Mouse (Mus musculus) induced T-regulatory cell, adult 2 months (primary cell): ENCODE measurements around the gene Cd79b.
"Not testable (repeated sequence)": the region's sequence is repeated elsewhere in the genome, so short reads cannot be mapped to it uniquely, and the experiment has no call there.

ENCODE experiments used
- DNase-seq: peaks from one replicate; pipeline ENCODE4 v3.0.0-alpha.2; 2012; ENCODE audit warnings: low read depth

Cd79b gene

GRCm38 (mm10) chr11:106314333-106314812 lies at the start of gene Cd79b:
Cd79b (minus strand) TSS chr11:106314762.
- no peak for DNase-seq

DNA sequence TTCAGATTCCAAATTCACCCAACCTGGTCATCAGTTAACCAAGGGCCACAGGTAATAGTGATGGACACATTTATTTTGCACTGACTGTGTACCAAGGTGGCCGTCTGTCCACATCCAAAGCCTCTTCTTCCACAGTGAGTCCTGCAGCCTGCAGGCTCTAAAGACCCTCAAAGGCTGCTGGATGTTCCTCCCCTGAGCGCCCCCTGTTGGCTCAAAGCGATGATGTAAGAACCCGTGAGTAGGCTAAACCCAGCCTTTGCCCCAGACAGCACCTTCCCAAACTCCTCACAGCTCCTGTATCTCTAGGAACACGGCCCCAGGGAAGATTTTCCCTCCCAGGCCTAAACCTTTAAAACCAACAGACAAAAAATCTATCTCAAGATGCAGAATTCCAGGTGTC lies 44.8 kb upstream of the Cd79b start:
- DNase-seq, result peak; percentile 53

DNA sequence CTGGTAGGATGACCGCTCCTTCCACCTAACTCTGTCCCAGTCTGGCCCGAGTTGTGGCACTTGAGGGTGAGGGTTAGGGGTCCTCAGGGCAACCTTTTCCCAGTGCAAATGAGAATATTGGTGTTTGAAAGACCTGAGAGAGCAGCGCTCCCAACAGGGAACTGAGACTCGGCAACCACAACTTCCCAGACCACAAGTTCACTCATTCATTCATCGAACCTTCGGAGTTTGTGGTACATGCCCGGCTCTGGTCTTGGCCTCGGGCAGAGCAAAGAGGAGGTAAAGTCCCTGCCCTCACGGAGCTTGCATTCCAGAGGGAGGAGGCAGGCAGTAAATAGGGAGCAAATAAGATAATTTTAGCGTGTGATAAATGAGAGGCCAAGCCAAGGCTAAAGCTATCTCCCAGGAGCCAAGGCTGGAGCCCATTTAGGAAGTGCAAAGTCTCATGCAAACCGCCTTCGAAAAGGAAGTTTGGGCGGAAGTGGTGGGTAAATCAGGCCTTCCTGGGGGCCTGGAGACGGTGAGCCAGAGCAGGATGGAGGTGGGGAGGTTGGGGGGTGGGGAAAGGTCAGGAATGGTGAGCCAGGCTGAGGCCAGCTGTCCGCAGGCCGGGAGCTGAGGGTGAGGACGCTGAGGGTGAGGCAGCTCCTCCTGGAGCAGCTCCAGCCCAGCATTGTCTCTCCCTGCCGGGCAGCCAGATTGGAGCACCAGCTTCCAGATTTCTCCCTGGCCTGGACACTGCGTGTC lies 41.0 kb upstream of the Cd79b start:
- no peak for DNase-seq

GRCm38 (mm10) chr11:106354181-106354580 lies 39.6 kb upstream of the Cd79b start:
- no peak for DNase-seq

DNA sequence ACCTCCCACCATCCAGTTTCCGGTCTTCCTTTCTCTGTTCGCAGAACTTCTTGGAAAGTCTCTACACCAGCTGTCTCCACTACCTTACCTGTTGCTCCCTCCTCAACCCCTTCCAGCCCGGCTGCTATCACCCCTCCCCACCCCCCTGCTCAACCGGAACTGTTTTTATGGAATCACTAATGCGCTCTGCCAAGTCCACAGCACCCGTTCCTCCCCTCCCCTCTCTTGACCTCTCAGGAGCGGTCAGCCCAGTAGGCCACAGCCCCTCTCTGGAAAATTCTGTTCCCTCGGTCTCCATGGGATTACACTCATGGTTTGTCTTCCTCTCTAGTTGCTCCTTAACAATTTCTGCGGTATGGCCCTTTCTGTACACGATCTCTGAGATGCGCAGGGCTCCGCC lies 38.6 kb upstream of the Cd79b start, which contains the start of gene Scn4a:
Scn4a (minus strand) TSS at position 101 of the 400 bp plus-strand sequence.
- no peak for DNase-seq

DNA sequence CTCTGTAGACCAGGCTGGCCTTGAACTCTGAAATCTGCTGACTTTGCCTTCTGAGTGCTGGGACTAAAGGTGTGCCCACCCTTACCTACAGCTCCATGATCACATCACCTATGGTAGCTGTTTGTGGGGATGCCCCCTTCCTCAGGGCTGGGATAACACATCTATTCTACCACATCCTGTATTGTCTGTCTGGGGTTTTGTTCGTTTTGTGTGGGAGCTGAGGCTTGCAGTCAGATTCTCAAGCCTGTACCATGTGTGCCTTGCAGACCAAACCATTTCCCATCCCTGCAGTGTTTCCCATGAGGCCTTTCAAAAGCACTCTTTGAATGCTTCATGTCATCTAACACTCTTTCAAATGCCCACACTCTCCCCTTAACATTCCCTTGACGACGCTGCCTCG lies 37.4 kb upstream of the Cd79b start:
- peak; percentile 54 for DNase-seq

DNA sequence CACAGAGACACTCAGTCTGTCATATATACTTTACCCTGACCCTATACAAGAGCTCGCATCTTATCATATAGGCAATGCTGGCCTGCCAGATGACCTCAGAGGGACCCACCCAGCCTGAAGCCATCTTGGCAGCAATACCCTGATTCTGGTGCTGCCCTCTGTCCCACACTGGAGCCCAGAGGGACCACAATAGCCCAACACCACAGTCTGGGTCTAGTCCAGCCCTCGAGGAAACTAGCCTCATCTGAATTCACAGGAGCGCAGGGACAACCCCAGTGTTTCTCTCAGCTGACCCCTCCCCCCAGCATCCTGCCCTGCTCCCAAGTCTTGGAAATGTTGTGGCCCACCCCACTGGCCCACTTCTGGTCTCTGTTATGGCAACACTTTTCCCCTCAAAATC lies 36.7 kb upstream of the Cd79b start:
- no peak for DNase-seq

DNA sequence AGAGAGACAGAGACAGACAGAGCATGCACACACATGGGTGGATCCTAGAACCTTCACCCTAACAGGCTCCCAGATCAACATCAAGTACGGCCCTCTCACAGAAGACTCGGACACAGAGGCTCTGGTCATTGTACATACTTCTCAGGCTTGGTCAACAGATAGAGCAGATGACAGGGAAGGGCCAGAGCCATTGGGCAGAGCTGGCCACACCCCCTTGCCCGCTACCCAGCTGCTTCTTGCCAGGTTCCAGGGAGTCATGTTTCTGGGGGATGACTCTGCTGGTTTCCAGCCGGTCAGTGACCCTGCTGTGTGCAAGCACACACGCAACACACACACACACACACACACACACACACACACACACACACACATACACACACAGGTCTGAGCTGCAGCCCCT lies 36.3 kb upstream of the Cd79b start:
- DNase-seq, result no peak

DNA sequence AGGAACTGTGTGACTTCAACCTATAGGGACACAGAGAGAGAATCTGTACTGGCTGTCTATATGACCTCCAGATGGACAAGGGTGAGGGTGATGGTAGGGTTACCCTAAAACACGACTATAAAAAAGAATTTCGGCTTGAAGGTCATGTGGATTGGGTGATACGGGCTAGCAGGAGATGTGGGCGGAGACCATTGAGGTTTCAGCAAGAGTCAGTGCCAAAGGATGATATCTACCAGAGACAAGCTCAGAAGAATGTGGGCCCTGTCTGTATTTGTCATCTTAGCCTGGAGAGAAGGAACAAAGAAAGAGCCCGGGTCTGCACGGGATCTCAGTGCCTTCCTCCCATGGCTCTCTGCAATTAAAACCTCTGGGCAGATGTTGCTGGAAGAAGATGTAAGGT lies 35.2 kb upstream of the Cd79b start:
- no peak for DNase-seq

DNA sequence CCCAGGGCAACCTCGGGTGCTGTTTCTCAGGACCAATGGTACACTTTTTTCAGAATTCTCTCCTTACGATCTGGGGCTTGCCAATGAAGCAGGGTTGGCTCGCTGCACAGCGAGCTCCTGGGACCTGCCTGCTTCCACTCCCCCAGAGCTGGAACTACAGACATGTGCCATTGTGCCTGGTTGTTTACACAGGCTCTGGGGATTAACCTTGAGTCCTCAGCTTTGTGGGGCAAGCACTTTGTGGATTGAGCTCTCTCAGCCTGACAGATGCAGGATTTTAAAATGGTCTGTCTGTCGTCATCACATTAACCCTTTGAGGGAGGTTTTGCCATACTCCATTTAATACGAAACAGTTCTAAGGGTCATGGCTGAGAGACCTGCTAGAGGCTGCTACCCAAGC lies 30.3 kb upstream of the Cd79b start:
- no peak for DNase-seq

GRCm38 (mm10) chr11:106340990-106341520 lies 26.5 kb upstream of the Cd79b start:
- no peak for DNase-seq

DNA sequence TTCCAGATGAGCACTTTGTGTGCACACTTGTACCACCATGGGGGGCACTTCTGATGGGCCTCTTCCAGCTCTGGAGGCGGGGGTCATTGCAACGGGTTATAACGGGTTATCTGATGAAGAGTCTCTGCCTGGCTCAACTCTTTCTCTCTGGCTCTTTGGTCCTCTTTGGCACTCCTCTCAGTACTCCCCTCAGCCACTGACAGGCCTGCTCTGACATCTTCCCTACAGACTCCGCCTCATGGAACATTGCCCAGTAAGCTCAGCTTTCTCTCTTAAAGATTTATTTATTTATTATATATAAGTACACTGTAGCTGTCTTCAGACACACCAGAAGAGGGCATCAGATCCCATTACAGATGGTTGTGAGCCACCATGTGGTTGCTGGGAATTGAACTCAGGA lies 24.8 kb upstream of the Cd79b start:
- not testable (repeated sequence) for DNase-seq

DNA sequence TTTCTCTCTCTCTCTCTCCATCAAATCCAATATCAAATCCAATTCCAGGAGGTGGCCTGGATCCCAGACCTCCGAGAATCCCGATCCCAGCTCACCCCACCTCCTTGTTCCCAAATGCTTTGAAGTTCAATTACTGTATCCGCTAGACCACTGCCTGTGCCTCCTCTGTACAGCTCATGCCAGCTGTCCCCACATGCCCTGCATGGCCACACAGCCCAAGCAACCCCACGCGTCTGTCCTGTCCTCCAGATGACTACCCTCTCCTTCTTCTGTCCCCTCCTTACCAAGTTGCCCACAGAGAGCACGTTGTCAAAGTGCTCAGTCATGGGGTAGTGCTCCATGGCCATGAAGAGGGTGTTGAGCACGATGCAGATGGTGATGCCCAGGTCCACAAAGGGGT lies 24.3 kb upstream of the Cd79b start:
- no peak for DNase-seq

DNA sequence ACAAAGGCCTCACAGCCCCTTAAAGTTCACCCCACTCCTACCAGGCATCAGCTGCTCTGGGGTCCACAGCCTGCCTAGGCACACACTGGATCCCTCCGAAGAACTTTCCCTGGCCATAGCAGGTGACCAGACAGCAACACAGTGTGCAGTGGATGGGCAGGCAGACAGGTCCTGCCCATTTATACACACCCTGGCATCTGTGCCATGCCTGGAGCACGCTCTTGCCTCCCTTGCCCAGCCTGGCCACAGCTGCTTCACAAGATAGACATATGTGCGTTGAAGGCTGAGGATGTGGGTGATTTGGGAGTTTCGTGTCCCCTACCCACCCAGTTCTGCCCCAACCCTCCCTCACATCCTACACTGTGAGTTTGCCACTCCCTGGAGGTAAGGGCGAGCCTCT lies 23.5 kb upstream of the Cd79b start:
- no peak for DNase-seq

DNA sequence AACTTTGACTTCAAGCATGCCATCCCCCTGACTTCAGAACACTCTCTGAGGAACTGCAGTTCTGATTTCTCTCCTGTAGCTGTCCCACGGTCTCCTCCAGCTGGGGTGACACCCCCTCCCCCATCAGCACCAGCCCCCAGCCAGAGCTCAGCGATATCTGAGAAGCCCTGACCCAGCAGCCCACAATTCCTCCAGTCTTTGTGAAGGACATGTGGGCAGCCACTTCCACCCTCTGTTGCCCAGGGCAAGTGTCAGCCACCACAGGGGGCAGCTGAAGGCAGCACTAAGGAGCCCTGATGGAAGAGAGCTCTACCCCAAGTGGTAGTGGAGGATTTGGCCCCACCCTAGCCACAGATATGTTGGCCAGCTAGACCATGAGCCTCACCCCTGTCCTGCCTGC lies 19.5 kb upstream of the Cd79b start:
- no peak for DNase-seq

- DNase-seq, result no peak
These were observed 17.9 kb upstream of the Cd79b start for GRCm38 (mm10) chr11:106332458-106332857.

DNA sequence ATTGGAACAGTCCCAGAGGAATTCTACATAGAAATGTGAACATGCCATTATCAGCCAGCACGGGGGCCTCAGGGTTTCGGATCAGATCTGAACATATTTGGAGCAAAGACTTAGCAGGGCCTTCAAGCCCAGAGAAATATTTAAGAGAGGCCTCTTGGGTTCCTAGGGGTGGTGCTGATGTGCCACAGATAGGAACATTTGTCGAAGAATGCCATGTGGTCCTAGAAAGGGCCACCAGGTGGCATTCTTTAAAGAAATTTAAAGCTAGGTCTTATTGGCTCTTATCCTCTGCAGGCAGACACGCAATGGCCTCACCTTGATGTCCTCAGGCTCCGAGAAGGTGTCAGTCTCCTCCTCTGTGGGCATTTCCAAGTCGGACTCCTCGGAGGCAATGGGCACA lies 15.1 kb upstream of the Cd79b start:
- peak; percentile 84 for DNase-seq

GRCm38 (mm10) chr11:106329128-106329527 lies 14.6 kb upstream of the Cd79b start:
- no peak for DNase-seq

- no peak for DNase-seq
These were observed 14.0 kb upstream of the Cd79b start for GRCm38 (mm10) chr11:106328521-106328920.

DNA sequence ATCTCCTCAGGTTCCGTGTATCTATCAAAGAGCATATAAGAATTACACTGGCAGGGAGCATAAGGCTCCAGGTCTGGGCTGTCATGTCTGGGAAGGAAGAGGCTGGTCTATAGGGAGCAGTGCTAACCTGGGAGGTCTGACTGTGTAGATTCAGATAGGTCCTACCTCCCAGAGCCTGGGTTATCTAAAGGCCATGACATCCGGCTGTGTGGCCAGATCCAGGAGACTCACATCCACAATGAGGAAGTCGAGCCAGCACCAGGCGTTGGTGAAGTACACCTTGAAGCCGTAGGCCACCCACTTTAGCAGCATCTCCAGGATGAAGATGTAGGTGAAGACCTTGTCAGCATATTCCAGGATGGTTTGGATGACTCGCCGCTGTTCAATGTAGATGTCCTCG lies 11.9 kb upstream of the Cd79b start:
- DNase-seq, result no peak

- DNase-seq, result peak; percentile 86
These were observed 11.1 kb upstream of the Cd79b start for GRCm38 (mm10) chr11:106325566-106326206.

- no peak for DNase-seq
These were observed 10.3 kb upstream of the Cd79b start for GRCm38 (mm10) chr11:106324858-106325257.
